Mouse (Mus musculus) heart, adult 2 months (tissue): ENCODE data around the gene Dnajb13.

Experiments used
- EP300 ChIP-seq: fragments of 200-500 bp; IDR thresholded peaks from 2 replicates; pipeline ENCODE4 v1.6.1; 2011; ENCODE audit warnings: low read depth, low read length, control low read depth; ENCODE audit not compliant: insufficient read depth
- POLR2A ChIP-seq: fragments of 200-500 bp; IDR thresholded peaks from 2 replicates; pipeline ENCODE4 v1.6.1; 2011; ENCODE audit warnings: mild to moderate bottlenecking, low read depth, low read length, control low read depth; ENCODE audit not compliant: insufficient read depth

GRCm38 (mm10) chr7:100549796-100550195 is 35.0 kb upstream of the Dnajb13 start:
- no peak for TF ChIP-seq POLR2A
- TF ChIP-seq EP300, result no peak
